Mouse (Mus musculus) kidney, adult 18-20 months (tissue): ENCODE results near the gene Tmem200a.
"Not testable (repeated sequence)": the region's sequence is repeated elsewhere in the genome, so short reads cannot be mapped to it uniquely, and the experiment has no call there.

Source experiments
- DNase-seq: peaks from one replicate; pipeline ENCODE4 v3.0.0; 2021

The Tmem200a gene

GRCm38 (mm10) chr10:25962863-25963262 is 116.0 kb downstream of the Tmem200a start:
- DNase-seq, result no peak

GRCm38 (mm10) chr10:25961066-25961465 is 117.8 kb downstream of the Tmem200a start:
- no peak for DNase-seq

GRCm38 (mm10) chr10:25958762-25959753 is 119.8 kb downstream of the Tmem200a start:
- no peak for DNase-seq

GRCm38 (mm10) chr10:25954641-25955228 is 124.1 kb downstream of the Tmem200a start:
- DNase-seq, result no peak

GRCm38 (mm10) chr10:25952838-25953237 is 126.0 kb downstream of the Tmem200a start:
- DNase-seq, result no peak

- no peak for DNase-seq
These were observed 126.7 kb downstream of the Tmem200a start for GRCm38 (mm10) chr10:25952150-25952549.

- DNase-seq, result no peak
These were observed 133.0 kb downstream of the Tmem200a start for GRCm38 (mm10) chr10:25945866-25946265.

- no peak for DNase-seq
These were observed 134.2 kb downstream of the Tmem200a start for GRCm38 (mm10) chr10:25944641-25945040.

GRCm38 (mm10) chr10:25931796-25932195 is 147.1 kb downstream of the Tmem200a start:
- no peak for DNase-seq

GRCm38 (mm10) chr10:25929401-25930150 is 149.3 kb downstream of the Tmem200a start:
- no peak for DNase-seq

GRCm38 (mm10) chr10:25928861-25929368 is 149.9 kb downstream of the Tmem200a start:
- DNase-seq, result no peak

GRCm38 (mm10) chr10:25928448-25928786 is 150.4 kb downstream of the Tmem200a start:
- DNase-seq, result no peak

GRCm38 (mm10) chr10:25927553-25928447 is 151.1 kb downstream of the Tmem200a start:
- DNase-seq, result no peak

GRCm38 (mm10) chr10:25920640-25921278 is 158.1 kb downstream of the Tmem200a start:
- no peak for DNase-seq

- DNase-seq, result no peak
These were observed 160.7 kb downstream of the Tmem200a start for GRCm38 (mm10) chr10:25918103-25918502.

- no peak for DNase-seq
These were observed 168.6 kb downstream of the Tmem200a start for GRCm38 (mm10) chr10:25910270-25910669.

GRCm38 (mm10) chr10:25908027-25909012 is 170.5 kb downstream of the Tmem200a start:
- no peak for DNase-seq

- DNase-seq, result not testable (repeated sequence)
These were observed 184.7 kb downstream of the Tmem200a start for GRCm38 (mm10) chr10:25894126-25894525.

GRCm38 (mm10) chr10:25887225-25887624 is 191.6 kb downstream of the Tmem200a start:
- DNase-seq, result no peak

GRCm38 (mm10) chr10:25884512-25884911 is 194.3 kb downstream of the Tmem200a start:
- no peak for DNase-seq
